Mouse (Mus musculus) limb, embryonic 15.5 days (tissue): ENCODE results near the gene P4hb. TPM values are rescaled to one million over a fixed set of nuclear protein-coding genes. Genes with fewer than 3 reads are reported as not detected.
A peak's percentile ranks its signal among the peaks of the same experiment; 100 is the strongest.

Source experiments
- ATAC-seq: fragments of 200-750 bp; cut with Nextera tagmentation; 2 replicates; pipeline ENCODE4 v1.8.0; 2017; ENCODE audit warnings: low read depth, moderate TSS enrichment; ENCODE audit not compliant: insufficient number of reproducible peaks, low FRiP score, low TSS enrichment
- H3K27ac ChIP-seq: fragments of 300-500 bp; sonication (generic); 2 replicates; pipeline ENCODE4 v1.5.1; 2015; ENCODE audit warnings: moderate library complexity, mild to moderate bottlenecking, inconsistent platforms
- H3K27me3 ChIP-seq: fragments of 300-500 bp; sonication (generic); 2 replicates; pipeline ENCODE4 v1.6.1; 2015; ENCODE audit warnings: inconsistent platforms
- H3K36me3 ChIP-seq: fragments of 300-500 bp; sonication (generic); 2 replicates; pipeline ENCODE4 v1.6.1; 2015; ENCODE audit warnings: inconsistent platforms
- H3K4me1 ChIP-seq: fragments of 300-500 bp; sonication (generic); 2 replicates; pipeline ENCODE4 v1.6.1; 2015; ENCODE audit warnings: inconsistent platforms
- H3K4me2 ChIP-seq: fragments of 300-500 bp; sonication (generic); 2 replicates; pipeline ENCODE4 v1.6.1; 2015; ENCODE audit warnings: mild to moderate bottlenecking, inconsistent platforms
- H3K4me3 ChIP-seq: fragments of 300-500 bp; sonication (generic); 2 replicates; pipeline ENCODE4 v1.5.1; 2015; ENCODE audit warnings: mild to moderate bottlenecking, inconsistent platforms
- H3K9ac ChIP-seq: fragments of 300-500 bp; sonication (generic); 2 replicates; pipeline ENCODE4 v1.6.1; 2015; ENCODE audit warnings: inconsistent platforms
- H3K9me3 ChIP-seq: fragments of 300-500 bp; sonication (generic); 2 replicates; pipeline ENCODE4 v1.6.1; 2016; ENCODE audit warnings: inconsistent platforms
- WGBS: fragments of 180-500 bp; shearing (Covaris S2); methylation state at CpG from one replicate; pipeline ENCODE4 v1.1.7; 2015; 5-methylcytosine and 5-hydroxymethylcytosine counted together
- polyA plus RNA-seq: library from polyadenylated mRNA; unstranded; fragments of >200 nt; fragmentation: Nextera tagmentation; extraction: Ambion mirVana; gene quantifications from 2 replicates; pipeline ENCODE4 v1.2.1, GENCODE M21; 2015

The P4hb gene
- polyA plus RNA-seq, 1 experiment from 2014 or later: 1,021 TPM

DNA sequence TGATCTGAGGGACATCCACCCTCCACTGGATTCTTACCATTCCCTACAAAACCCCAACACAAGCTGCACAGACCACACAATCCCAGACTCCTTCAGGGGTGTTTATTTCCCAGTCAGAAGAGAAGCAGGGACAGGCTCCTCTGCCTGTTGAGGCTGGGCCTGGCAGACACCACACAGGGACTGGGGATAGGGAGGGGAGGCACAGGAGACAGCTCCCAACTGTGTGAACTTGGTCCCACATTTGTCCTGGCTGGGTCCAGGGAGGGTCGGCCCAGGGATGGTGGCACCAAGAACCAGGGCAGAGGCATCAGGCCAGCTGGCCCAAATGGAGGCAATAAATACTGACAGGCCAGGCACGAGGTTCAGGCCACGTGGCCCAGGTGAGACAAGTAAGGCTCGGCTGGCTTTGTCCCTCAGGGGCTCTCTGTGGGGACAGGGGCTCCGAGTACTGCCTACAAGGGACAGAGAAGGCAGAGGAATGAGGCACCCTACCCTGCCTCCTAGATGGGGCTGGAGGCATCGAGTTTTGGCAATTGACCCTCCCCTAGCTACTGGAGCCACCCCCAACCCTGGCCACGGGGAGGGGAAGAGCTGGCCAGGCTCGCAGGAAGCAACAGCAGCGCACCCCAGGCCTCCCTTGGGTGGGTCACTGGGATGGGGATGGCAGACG, 5.1 kb upstream of the P4hb start:
- H3K9me3 ChIP-seq: no peaks in the 10 kb centered on the region
- no peak overlapping the region for H3K4me3 ChIP-seq
- no peak for ATAC-seq
- H3K4me1 ChIP-seq: peaks cover 40% of the 10 kb centered on the region
- H3K4me2 ChIP-seq: no peak overlapping the region
- H3K27ac ChIP-seq: peak overlapping the region; percentile 27; the same call in 1 of the 2 replicates
- peaks cover 33% of the 10 kb centered on the region for H3K36me3 ChIP-seq
- no peak overlapping the region for H3K9ac ChIP-seq
- WGBS: 78% methylated on average over 10 of the region's 10 CpGs
- H3K27me3 ChIP-seq: no peaks in the 10 kb centered on the region

DNA sequence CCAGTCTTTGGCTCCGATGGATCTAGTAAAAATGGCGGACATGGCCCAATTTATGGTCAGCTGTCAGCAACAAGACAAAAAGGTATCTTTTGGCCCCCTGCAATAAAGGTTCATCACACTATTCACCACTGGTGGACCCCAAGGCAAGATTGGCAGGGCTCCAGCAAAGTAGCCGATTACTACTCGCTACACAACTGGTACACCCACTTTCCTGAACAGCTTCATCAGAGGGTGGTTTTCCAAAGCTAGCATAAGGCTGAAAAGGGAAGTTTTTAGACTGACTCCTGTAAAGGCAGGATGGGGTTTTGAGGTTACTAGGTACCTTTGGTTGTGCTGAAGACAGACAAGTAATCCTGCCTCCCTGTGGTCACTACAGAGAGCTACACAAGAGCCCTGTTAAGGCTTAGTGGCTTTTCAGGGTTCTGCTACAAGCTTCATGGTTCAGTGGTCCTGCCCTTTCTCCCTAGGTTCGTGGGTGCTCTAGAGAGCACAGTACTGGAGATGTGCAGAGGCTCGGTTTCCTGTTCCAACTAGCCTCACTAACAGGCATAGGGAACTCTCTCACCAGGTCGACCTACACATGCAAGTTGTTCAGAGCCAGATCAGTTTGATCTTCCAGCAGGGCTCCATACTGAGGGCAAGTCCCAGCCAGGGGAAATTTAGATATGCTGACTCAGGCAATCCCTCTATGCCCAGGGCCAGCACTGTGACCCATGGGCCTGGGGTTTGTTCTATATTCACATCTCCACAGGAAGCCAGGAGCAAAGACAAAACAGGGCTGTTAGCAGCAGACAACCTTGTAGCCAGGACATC, 4.4 kb upstream of the P4hb start:
- Histone ChIP-seq H3K4me1 (peaks cover 40% of the 10 kb centered on the region), H3K36me3 (peaks cover 33% of the 10 kb centered on the region), H3K9ac (no peak overlapping the region), H3K27ac (peak overlapping the region; percentile 27; the same call in 1 of the 2 replicates), H3K27me3 (no peaks in the 10 kb centered on the region), H3K9me3 (no peaks in the 10 kb centered on the region), H3K4me2 (no peak overlapping the region), H3K4me3 (no peak overlapping the region)
- 84% methylated on average over 7 of the region's 7 CpGs for WGBS
- ATAC-seq: no peak

DNA sequence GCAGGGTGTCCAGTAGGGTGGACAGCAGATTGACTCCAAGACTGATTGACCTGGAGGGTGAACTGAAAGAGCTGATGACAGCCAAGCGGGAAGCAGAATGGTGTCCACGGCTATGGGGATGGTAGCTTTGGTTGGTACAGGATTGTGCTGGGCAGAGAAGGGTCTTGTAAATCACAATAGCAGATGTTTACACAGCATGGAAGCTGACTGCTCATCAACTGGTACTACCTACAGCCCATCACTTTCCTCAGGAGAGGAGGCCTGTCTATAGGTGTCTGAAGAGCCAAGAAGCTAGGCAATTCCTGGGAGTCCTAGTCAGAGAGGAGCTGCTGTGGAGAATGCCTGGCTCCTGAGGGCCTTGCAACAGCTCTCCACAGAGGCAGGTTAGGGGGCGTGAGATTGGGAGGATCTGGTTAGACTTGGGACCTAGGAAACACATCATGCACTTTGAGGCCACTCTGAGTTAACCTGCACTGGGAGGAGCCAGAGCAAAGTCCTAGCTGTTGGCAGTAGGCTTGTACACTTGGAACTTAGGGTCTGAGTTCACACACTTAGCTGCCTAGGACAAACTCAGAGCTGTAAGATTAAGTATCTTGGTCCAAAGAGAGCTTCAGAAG, 3.4 kb upstream of the P4hb start:
- H3K9ac ChIP-seq: no peak overlapping the region
- no peaks in the 10 kb centered on the region for H3K9me3 ChIP-seq
- no peaks in the 10 kb centered on the region for H3K27me3 ChIP-seq
- H3K4me3 ChIP-seq: no peak overlapping the region
- peaks cover 37% of the 10 kb centered on the region for H3K4me1 ChIP-seq
- ATAC-seq: no peak
- no peak overlapping the region for H3K4me2 ChIP-seq
- H3K27ac ChIP-seq: no peak overlapping the region
- 91% methylated on average over 3 of the region's 3 CpGs for WGBS
- H3K36me3 ChIP-seq: peaks cover 33% of the 10 kb centered on the region

DNA sequence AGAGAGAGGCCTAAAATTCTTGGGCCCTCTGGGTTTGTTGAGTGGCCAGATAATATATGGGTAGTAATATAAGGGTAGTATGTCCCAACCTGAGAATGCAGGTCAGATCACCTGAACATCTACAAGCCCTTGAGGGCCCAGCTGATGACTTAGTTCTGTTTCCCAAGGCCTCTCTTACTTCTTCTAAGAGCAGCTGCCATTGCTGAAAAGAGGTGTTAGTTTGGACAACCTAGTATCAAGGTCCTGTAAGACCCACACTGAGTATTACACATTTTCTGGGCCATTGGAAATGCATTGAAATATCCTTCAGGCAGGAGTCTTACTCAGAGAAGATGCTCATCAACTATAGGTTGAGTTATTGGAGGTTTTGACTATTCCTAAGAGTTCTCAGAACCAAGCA, 2.9 kb upstream of the P4hb start:
- Histone ChIP-seq H3K27me3 (no peaks in the 10 kb centered on the region), H3K4me2 (no peak overlapping the region), H3K9me3 (no peaks in the 10 kb centered on the region), H3K4me3 (no peak overlapping the region), H3K9ac (no peak overlapping the region), H3K27ac (no peak overlapping the region), H3K36me3 (peaks cover 38% of the 10 kb centered on the region), H3K4me1 (peaks cover 42% of the 10 kb centered on the region)
- ATAC-seq: no peak

DNA sequence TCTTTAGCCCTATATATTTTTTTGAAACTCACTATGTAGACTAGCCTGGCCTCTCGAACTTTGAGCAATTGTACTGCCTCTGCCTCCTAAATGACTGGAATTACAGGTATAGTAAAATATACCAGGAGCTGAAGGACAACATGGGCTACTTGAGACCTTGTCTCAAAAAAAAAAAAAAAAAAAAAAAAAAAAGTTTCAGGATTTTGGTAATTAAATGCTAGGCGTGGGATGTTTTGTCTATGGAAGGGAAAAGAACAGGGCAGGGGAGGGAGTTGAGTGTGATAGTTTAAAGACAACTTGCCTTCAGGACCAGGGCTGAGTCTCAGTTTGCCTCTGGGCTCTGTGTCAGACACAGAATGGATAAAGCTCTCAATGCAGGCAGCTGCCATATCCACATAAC, 2.0 kb upstream of the P4hb start:
- no peak overlapping the region for H3K9ac ChIP-seq
- no peak overlapping the region for H3K4me2 ChIP-seq
- no peak overlapping the region for H3K4me3 ChIP-seq

DNA sequence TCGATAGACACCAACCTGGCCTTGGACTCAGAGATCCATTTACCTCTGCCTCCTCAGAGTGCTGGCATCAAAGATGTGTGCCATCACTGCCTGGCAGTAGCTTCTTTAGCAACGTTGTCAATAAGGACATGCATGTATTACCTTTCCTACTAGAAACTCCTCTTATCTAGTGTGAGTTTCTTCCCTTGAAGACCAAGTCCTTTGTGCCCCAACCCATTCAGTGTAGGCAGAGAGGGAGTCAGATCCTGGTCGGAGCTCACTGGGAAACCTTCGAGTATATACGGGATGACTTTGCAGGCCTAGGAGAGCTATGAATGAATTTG, 1.2 kb upstream of the P4hb start:
- H3K27me3 ChIP-seq: no peaks in the 10 kb centered on the region
- peak overlapping the region; percentile 80 for H3K4me3 ChIP-seq
- peaks cover 35% of the 10 kb centered on the region for H3K4me1 ChIP-seq
- H3K4me2 ChIP-seq: peak overlapping the region; percentile 72
- peak overlapping the region; percentile 47 for H3K27ac ChIP-seq
- peaks cover 44% of the 10 kb centered on the region for H3K36me3 ChIP-seq
- no peaks in the 10 kb centered on the region for H3K9me3 ChIP-seq
- H3K9ac ChIP-seq: no peak overlapping the region
- WGBS: 39% methylated on average over 5 of the region's 5 CpGs
- ATAC-seq: no peak

More for the DNA sequence above, 2.0 kb upstream of the P4hb start:
- ATAC-seq: no peak
- 72% methylated on average over 2 of the region's 2 CpGs for WGBS
- peaks cover 43% of the 10 kb centered on the region for H3K4me1 ChIP-seq
- peaks cover 47% of the 10 kb centered on the region for H3K36me3 ChIP-seq
- 0 out of 2 replicates have a peak overlapping the region, but pooled peaks have one; percentile 47 for H3K27ac ChIP-seq
- H3K9me3 ChIP-seq: no peaks in the 10 kb centered on the region
- H3K27me3 ChIP-seq: no peaks in the 10 kb centered on the region

DNA sequence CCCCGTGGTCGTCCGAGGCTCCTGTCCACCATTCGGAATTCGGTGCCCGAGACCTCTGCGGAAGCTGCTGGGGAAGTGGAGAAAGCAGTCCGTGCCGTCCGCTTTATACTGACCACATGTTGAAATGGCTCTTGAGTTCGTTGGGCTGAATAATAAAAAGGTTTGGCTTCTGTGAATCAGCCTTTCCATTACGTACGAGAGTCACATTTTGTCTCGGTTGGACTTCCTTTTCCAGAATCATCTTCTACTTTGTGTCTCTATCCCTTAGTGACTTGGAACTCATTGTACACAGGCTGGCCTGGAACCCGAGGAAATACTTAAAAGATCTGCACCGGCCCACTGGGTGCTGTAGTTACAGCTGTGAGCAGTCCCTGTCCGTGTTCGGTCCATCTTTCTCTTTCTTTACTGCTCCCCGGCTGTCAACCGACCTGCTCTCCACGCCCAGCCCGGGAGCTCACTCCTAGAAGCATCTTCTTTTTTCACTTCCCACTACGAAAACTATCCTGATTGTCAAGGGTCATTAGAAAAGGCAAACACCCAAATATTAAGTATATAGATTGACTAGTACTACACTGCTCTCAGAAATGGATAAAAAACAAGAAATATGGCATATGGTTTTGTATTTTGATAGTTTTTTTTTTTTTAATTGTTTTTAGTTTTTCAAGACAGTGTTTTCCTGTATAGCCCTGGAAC, 678 bp upstream of the P4hb start:
- peak overlapping the region; percentile 72 for H3K4me2 ChIP-seq
- H3K4me1 ChIP-seq: peaks cover 31% of the 10 kb centered on the region
- peak overlapping the region; percentile 80 for H3K4me3 ChIP-seq
- peak overlapping the region; percentile 97 for H3K27ac ChIP-seq
- ATAC-seq: no peak
- peak overlapping the region; percentile 92 for H3K9ac ChIP-seq
- WGBS: under 1% methylated on average over 23 of the region's 23 CpGs
- peaks cover 40% of the 10 kb centered on the region for H3K36me3 ChIP-seq
- H3K27me3 ChIP-seq: no peaks in the 10 kb centered on the region
- H3K9me3 ChIP-seq: no peaks in the 10 kb centered on the region

DNA sequence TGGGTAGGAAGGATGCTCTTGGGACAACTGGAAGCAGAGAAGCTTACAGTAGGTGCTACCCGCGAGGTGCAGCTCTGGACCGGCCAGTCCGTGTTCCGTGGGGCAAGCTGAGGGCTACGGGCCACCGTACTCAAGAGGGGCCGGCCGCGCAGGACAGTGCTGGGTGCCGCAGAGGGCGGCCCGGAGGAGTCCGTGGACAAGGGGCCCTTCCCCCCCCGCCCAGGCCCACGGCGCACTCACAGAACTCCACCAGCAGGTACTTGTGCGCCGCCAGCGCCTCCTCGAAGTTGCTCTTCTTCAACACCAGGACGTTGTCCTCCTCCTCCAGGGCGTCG, 669 bp downstream of the P4hb start:
- no peaks in the 10 kb centered on the region for H3K27me3 ChIP-seq
- H3K4me1 ChIP-seq: peaks cover 28% of the 10 kb centered on the region
- peak overlapping the region; percentile 76 for H3K4me2 ChIP-seq
- H3K4me3 ChIP-seq: peak overlapping the region; percentile 80
- H3K9ac ChIP-seq: peak overlapping the region; percentile 94
- H3K9me3 ChIP-seq: no peaks in the 10 kb centered on the region
- H3K36me3 ChIP-seq: peaks cover 40% of the 10 kb centered on the region
- 0% methylated on average over 23 of the region's 24 CpGs for WGBS
- peak overlapping the region; percentile 97 for H3K27ac ChIP-seq
- ATAC-seq: peak; percentile 8; the same call in 1 of the 2 replicates

DNA sequence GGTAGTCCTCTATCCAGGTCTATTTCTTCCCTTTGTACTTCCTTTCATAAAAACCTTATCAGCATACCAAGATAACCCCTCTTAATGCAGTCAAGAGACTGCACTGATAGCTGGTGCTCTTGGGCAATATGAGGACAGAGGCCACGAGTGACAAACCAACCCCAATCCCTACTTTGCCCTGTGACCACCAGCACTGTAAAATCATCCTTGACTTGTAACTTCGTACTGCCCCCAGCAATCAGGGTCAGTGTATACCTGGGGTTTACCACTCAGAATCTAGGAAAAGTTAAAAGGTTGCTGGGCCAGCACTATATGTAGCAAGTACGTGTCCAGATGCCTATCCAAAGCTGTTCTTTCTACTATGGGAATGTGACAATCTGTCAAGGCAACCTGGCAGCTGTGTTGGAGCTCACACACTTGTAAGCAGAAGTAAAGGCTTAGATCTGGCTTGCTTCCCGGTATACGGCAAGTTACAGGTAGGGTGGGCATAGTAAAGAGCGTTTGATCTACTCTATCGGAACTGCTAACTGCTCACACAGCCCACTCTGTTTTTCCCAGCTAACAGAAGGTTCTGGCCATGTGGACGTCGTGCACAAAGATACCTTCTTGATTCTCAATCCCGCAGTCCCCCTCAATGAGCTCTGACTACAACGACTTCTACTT, 1.2 kb downstream of the P4hb start:
- peaks cover 40% of the 10 kb centered on the region for H3K36me3 ChIP-seq
- peak overlapping the region; percentile 80 for H3K4me3 ChIP-seq
- no peak for ATAC-seq
- WGBS: 8% methylated on average over 11 of the region's 11 CpGs
- H3K9ac ChIP-seq: peak overlapping the region; percentile 94
- no peaks in the 10 kb centered on the region for H3K27me3 ChIP-seq
- peak overlapping the region; percentile 97 for H3K27ac ChIP-seq
- H3K4me1 ChIP-seq: peaks cover 28% of the 10 kb centered on the region
- H3K9me3 ChIP-seq: no peaks in the 10 kb centered on the region
- H3K4me2 ChIP-seq: peak overlapping the region; percentile 76

DNA sequence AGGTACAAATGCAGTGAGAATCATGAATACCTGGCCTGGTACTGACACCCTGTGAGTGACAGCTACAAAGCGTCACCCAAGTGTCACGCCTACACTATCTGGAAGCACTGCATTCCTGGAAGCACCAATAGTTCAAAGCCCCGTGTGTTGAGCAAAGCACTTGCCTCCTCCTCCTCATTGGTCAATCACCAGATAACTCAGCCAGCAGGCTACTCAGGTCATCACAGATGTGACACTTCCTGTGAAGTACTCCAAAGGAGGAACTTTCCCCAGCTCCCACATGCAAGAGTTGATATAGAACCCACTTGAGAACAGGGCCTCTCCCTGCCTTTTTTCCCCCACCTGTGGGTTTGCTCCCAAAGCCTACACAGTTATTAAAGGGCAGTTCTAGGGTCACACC, 1.9 kb downstream of the P4hb start:
- H3K36me3 ChIP-seq: peaks cover 46% of the 10 kb centered on the region
- peak overlapping the region; percentile 76 for H3K4me2 ChIP-seq
- H3K9ac ChIP-seq: peak overlapping the region; percentile 94
- no peak overlapping the region for H3K27ac ChIP-seq
- 71% methylated on average over 3 of the region's 3 CpGs for WGBS
- peak overlapping the region; percentile 80 for H3K4me3 ChIP-seq
- no peak for ATAC-seq
- no peaks in the 10 kb centered on the region for H3K27me3 ChIP-seq
- H3K4me1 ChIP-seq: peaks cover 28% of the 10 kb centered on the region
- H3K9me3 ChIP-seq: no peaks in the 10 kb centered on the region

DNA sequence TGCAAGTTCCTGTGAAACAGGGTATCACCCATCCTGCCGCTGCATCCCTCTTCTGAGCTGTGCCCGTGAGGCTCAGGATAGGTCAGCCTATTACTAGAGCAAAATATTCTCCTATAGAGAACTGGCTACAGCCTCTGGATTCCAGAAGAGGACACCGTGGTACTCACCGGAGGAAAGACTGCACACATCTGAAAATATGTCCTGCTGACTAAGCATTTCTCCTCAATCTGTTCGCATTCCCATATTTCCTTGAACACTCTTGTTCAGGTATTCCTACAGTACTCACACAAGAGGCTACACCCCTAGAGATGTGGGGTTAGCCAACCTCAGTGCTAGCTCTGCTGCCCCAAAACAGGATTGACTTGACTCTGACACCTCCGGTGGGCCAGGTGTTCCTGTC, 4.7 kb downstream of the P4hb start:
- no peak overlapping the region for H3K9ac ChIP-seq
- no peak overlapping the region for H3K27ac ChIP-seq
- peaks cover 20% of the 10 kb centered on the region for H3K4me1 ChIP-seq
- no peak overlapping the region for H3K4me3 ChIP-seq
- no peaks in the 10 kb centered on the region for H3K27me3 ChIP-seq
- H3K36me3 ChIP-seq: peaks cover 73% of the 10 kb centered on the region
- no peak overlapping the region for H3K4me2 ChIP-seq
- WGBS: 88% methylated on average over 6 of the region's 6 CpGs
- no peaks in the 10 kb centered on the region for H3K9me3 ChIP-seq
- ATAC-seq: no peak
